Mouse (Mus musculus): ENCODE measurements around the gene Dst. TPM values are rescaled to one million over a fixed set of nuclear protein-coding genes. Genes with fewer than 3 reads are reported as not detected.
A peak's percentile ranks its signal among the peaks of the same experiment; 100 is the strongest.

Gene Dst
- polyA plus RNA-seq, 1 experiment from 2014 or later: 44.5 TPM

GRCm38 (mm10) chr1:34216456-34216855 is 308.4 kb downstream of the Dst start:
- H3K27ac ChIP-seq: no peak overlapping the region
- H3K4me1 ChIP-seq: 0 out of 2 replicates have a peak, but pooled peaks cover 3% of the 10 kb centered on the region
- H3K27me3 ChIP-seq: no peaks in the 10 kb centered on the region
- no peak overlapping the region for H3K4me3 ChIP-seq
- no peaks in the 10 kb centered on the region for H3K9me3 ChIP-seq (replicated peaks)
- H3K36me3 ChIP-seq: peaks cover 50% of the 10 kb centered on the region
- no peak for ATAC-seq (ENCODE audit: low FRiP score)
- H3K9ac ChIP-seq: no peak overlapping the region
- no peak overlapping the region for H3K4me2 ChIP-seq (replicated peaks)
- WGBS: 25% methylated on average over 2 of the region's 2 CpGs

GRCm38 (mm10) chr1:34218323-34218722 is 310.3 kb downstream of the Dst start:
- no peak overlapping the region for H3K4me2 ChIP-seq (replicated peaks)
- WGBS: 41% methylated on average over 6 of the region's 6 CpGs
- H3K9ac ChIP-seq: no peak overlapping the region
- peak; percentile 50 for ATAC-seq (ENCODE audit: low FRiP score)
- no peak overlapping the region for H3K27ac ChIP-seq
- peaks cover 33% of the 10 kb centered on the region for H3K36me3 ChIP-seq
- H3K4me3 ChIP-seq: no peak overlapping the region
- H3K27me3 ChIP-seq: no peaks in the 10 kb centered on the region
- H3K9me3 ChIP-seq (replicated peaks): no peaks in the 10 kb centered on the region
- H3K4me1 ChIP-seq: 0 out of 2 replicates have a peak, but pooled peaks cover 3% of the 10 kb centered on the region

DNA sequence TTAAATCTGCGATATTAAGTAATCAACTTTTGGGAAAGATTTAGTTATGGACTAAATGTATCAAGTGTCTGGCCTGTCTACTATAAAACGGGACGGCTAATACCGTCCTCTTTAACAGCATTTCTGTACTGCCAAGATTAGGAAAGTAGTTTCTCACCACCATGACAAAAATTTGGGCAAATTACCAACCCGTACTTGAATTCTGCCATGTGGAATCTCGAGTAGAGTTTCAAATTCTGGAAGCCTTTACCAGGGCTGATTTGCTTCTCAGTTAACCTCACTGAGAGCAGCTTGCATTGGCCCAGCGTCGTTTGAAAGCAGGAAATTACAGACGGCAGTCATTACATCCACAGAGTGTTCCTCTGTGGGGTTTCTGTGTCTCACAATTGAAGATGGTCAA is 310.8 kb downstream of the Dst start:
- H3K27me3 ChIP-seq: no peaks in the 10 kb centered on the region
- H3K4me3 ChIP-seq: no peak overlapping the region
- peaks cover 31% of the 10 kb centered on the region for H3K36me3 ChIP-seq
- no peak overlapping the region for H3K9ac ChIP-seq
- 91% methylated on average over 9 of the region's 9 CpGs for WGBS
- H3K4me1 ChIP-seq: 0 out of 2 replicates have a peak, but pooled peaks cover 3% of the 10 kb centered on the region
- H3K27ac ChIP-seq: no peak overlapping the region
- no peaks in the 10 kb centered on the region for H3K9me3 ChIP-seq (replicated peaks)
- H3K4me2 ChIP-seq (replicated peaks): no peak overlapping the region
- ATAC-seq (ENCODE audit: low FRiP score): no peak

GRCm38 (mm10) chr1:34220094-34220601 is 312.1 kb downstream of the Dst start:
- WGBS: 90% methylated on average over 11 of the region's 11 CpGs

GRCm38 (mm10) chr1:34223866-34224265 is 315.8 kb downstream of the Dst start:
- no peak for ATAC-seq (ENCODE audit: low FRiP score)
- H3K4me2 ChIP-seq (replicated peaks): no peak overlapping the region
- H3K36me3 ChIP-seq: peaks cover 61% of the 10 kb centered on the region
- H3K27ac ChIP-seq: no peak overlapping the region
- no peaks in the 10 kb centered on the region for H3K9me3 ChIP-seq (replicated peaks)
- 92% methylated on average over 11 of the region's 11 CpGs for WGBS
- no peaks in the 10 kb centered on the region for H3K4me1 ChIP-seq
- no peaks in the 10 kb centered on the region for H3K27me3 ChIP-seq
- no peak overlapping the region for H3K9ac ChIP-seq
- no peak overlapping the region for H3K4me3 ChIP-seq

More at GRCm38 (mm10) chr1:34220094-34220601, 312.1 kb downstream of the Dst start:
- H3K4me3 ChIP-seq: no peak overlapping the region
- H3K9me3 ChIP-seq (replicated peaks): no peaks in the 10 kb centered on the region
- H3K4me2 ChIP-seq (replicated peaks): no peak overlapping the region
- 0 out of 2 replicates have a peak, but pooled peaks cover 3% of the 10 kb centered on the region for H3K4me1 ChIP-seq
- no peaks in the 10 kb centered on the region for H3K27me3 ChIP-seq
- H3K9ac ChIP-seq: no peak overlapping the region
- no peak overlapping the region for H3K27ac ChIP-seq
- H3K36me3 ChIP-seq: peaks cover 35% of the 10 kb centered on the region
- no peak for ATAC-seq (ENCODE audit: low FRiP score)

DNA sequence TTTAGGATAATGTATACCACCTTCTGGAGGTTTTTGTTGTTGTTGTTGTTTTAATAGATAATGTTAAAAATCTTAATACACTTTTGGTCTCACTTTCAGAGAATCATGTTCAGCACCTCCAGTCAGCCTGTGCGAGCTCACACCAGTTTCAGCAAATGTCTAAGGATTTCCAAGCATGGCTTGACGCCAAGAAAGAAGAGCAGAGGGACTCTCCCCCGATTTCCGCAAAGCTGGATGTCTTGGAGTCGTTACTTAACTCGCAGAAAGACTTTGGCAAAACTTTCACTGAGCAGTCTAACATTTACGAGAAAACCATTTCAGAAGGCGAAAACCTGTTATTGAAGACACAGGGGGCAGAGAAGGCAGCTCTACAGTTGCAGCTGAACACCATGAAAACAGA is 319.7 kb downstream of the Dst start:
- Histone ChIP-seq H3K4me2 (replicated peaks) (no peak overlapping the region), H3K4me3 (no peak overlapping the region), H3K36me3 (peaks cover 57% of the 10 kb centered on the region), H3K4me1 (no peaks in the 10 kb centered on the region), H3K9ac (no peak overlapping the region), H3K27me3 (no peaks in the 10 kb centered on the region), H3K9me3 (replicated peaks) (no peaks in the 10 kb centered on the region), H3K27ac (no peak overlapping the region)
- ATAC-seq (ENCODE audit: low FRiP score): no peak
- WGBS: 90% methylated on average over 8 of the region's 8 CpGs

DNA sequence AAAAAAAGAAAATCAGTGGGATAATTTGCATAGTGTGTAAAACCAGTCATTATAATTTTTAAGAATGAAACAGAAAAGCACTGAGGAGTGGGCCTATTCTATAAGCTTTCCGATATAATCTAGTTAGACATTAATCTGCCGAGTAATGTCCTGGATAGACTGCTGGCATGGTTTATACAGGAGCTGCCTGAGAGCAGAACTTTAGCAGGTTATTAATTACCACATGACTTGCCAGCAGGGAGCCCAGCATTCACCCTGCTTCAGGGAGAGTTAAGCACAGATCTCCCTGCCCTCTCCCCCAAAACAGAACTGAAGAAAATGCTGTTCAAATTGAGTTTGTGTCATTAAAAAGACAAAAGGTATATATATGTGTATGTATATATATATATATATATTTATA is 323.0 kb downstream of the Dst start:
- 82% methylated on average over 2 of the region's 2 CpGs for WGBS
- H3K4me3 ChIP-seq: no peak overlapping the region
- H3K9ac ChIP-seq: no peak overlapping the region
- H3K4me2 ChIP-seq (replicated peaks): no peak overlapping the region
- no peak overlapping the region for H3K27ac ChIP-seq
- H3K27me3 ChIP-seq: no peaks in the 10 kb centered on the region
- H3K9me3 ChIP-seq (replicated peaks): no peaks in the 10 kb centered on the region
- H3K36me3 ChIP-seq: peaks cover 37% of the 10 kb centered on the region
- no peak for ATAC-seq (ENCODE audit: low FRiP score)
- H3K4me1 ChIP-seq: peaks cover 10% of the 10 kb centered on the region

- H3K4me1 ChIP-seq: peaks cover 37% of the 10 kb centered on the region
- peak overlapping the region; percentile 75 for H3K4me2 ChIP-seq (replicated peaks)
- peaks cover 5% of the 10 kb centered on the region; the same call in 1 of the 2 replicates for H3K36me3 ChIP-seq
- H3K27me3 ChIP-seq: no peaks in the 10 kb centered on the region
- H3K9ac ChIP-seq: peak overlapping the region; percentile 44
- 0 out of 2 replicates have a peak overlapping the region, but pooled peaks have one; percentile 19 for H3K27ac ChIP-seq
- H3K4me3 ChIP-seq: peak overlapping the region; percentile 38
- no peaks in the 10 kb centered on the region for H3K9me3 ChIP-seq (replicated peaks)
- peak; percentile 87 for ATAC-seq (ENCODE audit: low FRiP score)
- WGBS: under 1% methylated on average over 28 of the region's 28 CpGs
Measured at GRCm38 (mm10) chr1:34236254-34236723, 328.3 kb downstream of the Dst start.

GRCm38 (mm10) chr1:34237211-34237610 is 329.2 kb downstream of the Dst start:
- H3K4me2 ChIP-seq (replicated peaks): peak overlapping the region; percentile 75
- WGBS: 39% methylated on average over 14 of the region's 14 CpGs
- H3K36me3 ChIP-seq: no peaks in the 10 kb centered on the region
- H3K4me1 ChIP-seq: peaks cover 37% of the 10 kb centered on the region
- no peaks in the 10 kb centered on the region for H3K27me3 ChIP-seq
- no peak for ATAC-seq (ENCODE audit: low FRiP score)
- no peak overlapping the region for H3K4me3 ChIP-seq
- H3K9me3 ChIP-seq (replicated peaks): no peaks in the 10 kb centered on the region
- no peak overlapping the region for H3K27ac ChIP-seq
- H3K9ac ChIP-seq: no peak overlapping the region

GRCm38 (mm10) chr1:34237689-34238091 is 329.7 kb downstream of the Dst start:
- no peak overlapping the region for H3K27ac ChIP-seq
- no peaks in the 10 kb centered on the region for H3K27me3 ChIP-seq
- peaks cover 37% of the 10 kb centered on the region for H3K4me1 ChIP-seq
- no peaks in the 10 kb centered on the region for H3K9me3 ChIP-seq (replicated peaks)
- H3K36me3 ChIP-seq: peaks cover 3% of the 10 kb centered on the region
- WGBS: 49% methylated on average over 12 of the region's 12 CpGs
- ATAC-seq (ENCODE audit: low FRiP score): no peak
- no peak overlapping the region for H3K4me3 ChIP-seq
- H3K4me2 ChIP-seq (replicated peaks): peak overlapping the region; percentile 75; the same call in 1 of the 2 replicates
- H3K9ac ChIP-seq: no peak overlapping the region

GRCm38 (mm10) chr1:34238231-34238630 is 330.2 kb downstream of the Dst start:
- Histone ChIP-seq H3K36me3 (peaks cover 9% of the 10 kb centered on the region), H3K9me3 (replicated peaks) (no peaks in the 10 kb centered on the region), H3K27ac (no peak overlapping the region), H3K4me2 (replicated peaks) (peak overlapping the region; percentile 75; the same call in 1 of the 2 replicates), H3K9ac (no peak overlapping the region), H3K27me3 (no peaks in the 10 kb centered on the region), H3K4me3 (no peak overlapping the region), H3K4me1 (peaks cover 37% of the 10 kb centered on the region)
- WGBS: 54% methylated on average over 6 of the region's 6 CpGs
- ATAC-seq (ENCODE audit: low FRiP score): no peak

GRCm38 (mm10) chr1:34244678-34245077 is 336.7 kb downstream of the Dst start:
- H3K27ac ChIP-seq: no peak overlapping the region
- WGBS: 91% methylated on average over 10 of the region's 10 CpGs
- H3K4me3 ChIP-seq: no peak overlapping the region
- no peaks in the 10 kb centered on the region for H3K4me1 ChIP-seq
- H3K4me2 ChIP-seq (replicated peaks): no peak overlapping the region
- peaks cover 48% of the 10 kb centered on the region for H3K36me3 ChIP-seq
- H3K27me3 ChIP-seq: no peaks in the 10 kb centered on the region
- H3K9ac ChIP-seq: no peak overlapping the region
- no peak for ATAC-seq (ENCODE audit: low FRiP score)
- H3K9me3 ChIP-seq (replicated peaks): no peaks in the 10 kb centered on the region

Measured in hindbrain, embryonic 12.5 days (tissue).